Mouse (Mus musculus): ENCODE measurements at regions not wholly inside any gene's neighbourhood (a gene's known extent, or its start where the extent isn't known, plus 50 kb on each side); places are given as distances from the start of the nearest gene placed in this dataset.

GRCm38 (mm10) chrX:145558881-145559280 lies 53.9 kb upstream of the Amot start:
- TF ChIP-seq CTCF (IDR thresholded peaks at IDR 0.05; ENCODE audit: borderline replicate concordance, control insufficient read depth, extremely low read depth, insufficient read depth, low read length, poor library complexity) (no peak), POLR2A (IDR thresholded peaks at IDR 0.05; ENCODE audit: control insufficient read depth, extremely low read depth, insufficient read depth, low read length, poor library complexity) (no peak)
- no peak overlapping the region for H3K27ac ChIP-seq (ENCODE audit: control insufficient read depth, insufficient read depth, low read length)
- no peak for DNase-seq
- H3K36me3 ChIP-seq (ENCODE audit: control insufficient read depth, insufficient read depth, low read length) = no peaks in the 10 kb centered on the region
- no peak overlapping the region for H3K4me3 ChIP-seq (ENCODE audit: control insufficient read depth, insufficient read depth, low read length)
- no peaks in the 10 kb centered on the region for H3K27me3 ChIP-seq (ENCODE audit: control insufficient read depth, insufficient read depth, low read length)
- WGBS = 88% methylated on average over 1 of the region's 1 CpGs
- H3K4me1 ChIP-seq (replicated peaks; ENCODE audit: control insufficient read depth, insufficient read depth, low read length) = no peaks in the 10 kb centered on the region
